Mouse (Mus musculus) heart, adult 2 months (tissue): Measurements from ENCODE around the gene Slco1a6. TPM values are rescaled to one million over a fixed set of nuclear protein-coding genes. Genes with fewer than 3 reads are reported as not detected.
"Not testable (repeated sequence)": the region's sequence is repeated elsewhere in the genome, so short reads cannot be mapped to it uniquely, and the experiment has no call there.

Experiments used
- DNase-seq, 2 experiments: peaks; one replicate each; pipeline ENCODE4 v3.0.0; 2021
- H3K27ac ChIP-seq: fragments of 200-600 bp; 2 replicates; pipeline ENCODE4 v1.8.1; 2022
- H3K27me3 ChIP-seq: fragments of 200-500 bp; 2 replicates; pipeline ENCODE4 v1.6.1; 2012; ENCODE audit warnings: mild to moderate bottlenecking, low read length, inconsistent platforms, mixed read lengths; ENCODE audit not compliant: control insufficient read depth, insufficient read depth
- H3K36me3 ChIP-seq: fragments of 200-500 bp; 2 replicates; pipeline ENCODE4 v1.6.1; 2012; ENCODE audit warnings: low read length, inconsistent platforms; ENCODE audit not compliant: control insufficient read depth, insufficient read depth
- H3K4me1 ChIP-seq: fragments of 200-500 bp; 2 replicates; pipeline ENCODE4 v1.6.1; 2011; ENCODE audit warnings: low read length; ENCODE audit not compliant: control insufficient read depth, insufficient read depth
- H3K4me3 ChIP-seq: fragments of 200-600 bp; 2 replicates; pipeline ENCODE4 v1.8.1; 2022
- H3K79me2 ChIP-seq: fragments of 200-500 bp; replicated peaks from 2 replicates; pipeline ENCODE4 v1.6.1; 2012; ENCODE audit warnings: mild to moderate bottlenecking, inconsistent platforms, low read length, moderate library complexity, mixed read lengths; ENCODE audit not compliant: control insufficient read depth, insufficient read depth
- H3K9ac ChIP-seq: fragments of 200-500 bp; 2 replicates; pipeline ENCODE4 v1.6.1; 2012; ENCODE audit warnings: low read depth, mild to moderate bottlenecking, control low read depth, inconsistent platforms, low read length, mixed read lengths
- CTCF ChIP-seq: fragments of 200-600 bp; IDR thresholded peaks from 2 replicates; pipeline ENCODE4 v1.8.1; 2022; ENCODE audit warnings: antibody characterized with exemption, mild to moderate bottlenecking, moderate library complexity
- EP300 ChIP-seq: fragments of 200-500 bp; IDR thresholded peaks from 2 replicates; pipeline ENCODE4 v1.6.1; 2011; ENCODE audit warnings: low read depth, low read length, control low read depth; ENCODE audit not compliant: insufficient read depth
- POLR2A ChIP-seq: fragments of 200-500 bp; IDR thresholded peaks from 2 replicates; pipeline ENCODE4 v1.6.1; 2011; ENCODE audit warnings: mild to moderate bottlenecking, low read depth, low read length, control low read depth; ENCODE audit not compliant: insufficient read depth
- WGBS: fragments of 180-500 bp; shearing (Covaris S2); methylation state at CpG from one replicate; pipeline ENCODE4 v1.1.7; 2018; 5-methylcytosine and 5-hydroxymethylcytosine counted together
- intact Hi-C: fragments of 180-260 bp; cut with DNase I; formaldehyde crosslinking; loops from one replicate; pipeline ENCODE4 v1.15.1; 2025
- polyA plus RNA-seq: library from polyadenylated mRNA; depleted of rRNA; stranded (reverse); fragments of >200 nt; gene quantifications from 2 replicates; pipeline ENCODE4 v1.2.3, GENCODE M21; 2012
- total RNA-seq, 2 experiments: library from RNA; stranded (reverse); gene quantifications; 2 replicates each; pipeline ENCODE4 v1.2.3; 2021

Gene Slco1a6
- total and polyA plus RNA-seq, 3 experiments: not detected

GRCm38 (mm10) chr6:142163406-142163805 is 44.9 kb downstream of the Slco1a6 start:
- intact Hi-C loops: no loop called here
- no peak for DNase-seq
- no peaks in the 10 kb centered on the region for H3K79me2 ChIP-seq
- no peak overlapping the region for H3K9ac ChIP-seq
- H3K27me3 ChIP-seq: no peaks in the 10 kb centered on the region
- no peaks in the 10 kb centered on the region for H3K36me3 ChIP-seq
- H3K4me3 ChIP-seq: no peak overlapping the region
- H3K27ac ChIP-seq: no peak overlapping the region
- 69% methylated on average over 5 of the region's 5 CpGs for WGBS
- H3K4me1 ChIP-seq: no peaks in the 10 kb centered on the region
- TF ChIP-seq POLR2A (no peak), CTCF (no peak), EP300 (no peak)

- Histone ChIP-seq H3K4me1 (no peaks in the 10 kb centered on the region), H3K27me3 (no peaks in the 10 kb centered on the region), H3K4me3 (no peak overlapping the region), H3K36me3 (no peaks in the 10 kb centered on the region), H3K27ac (no peak overlapping the region), H3K9ac (no peak overlapping the region), H3K79me2 (no peaks in the 10 kb centered on the region)
- no peak for TF ChIP-seq CTCF
- TF ChIP-seq EP300: no peak
- no peak for TF ChIP-seq POLR2A
- intact Hi-C loops: no loop called here
- DNase-seq: no peak
- 93% methylated on average over 2 of the region's 2 CpGs for WGBS
These were observed 47.1 kb downstream of the Slco1a6 start for GRCm38 (mm10) chr6:142161171-142161570.

GRCm38 (mm10) chr6:142154081-142154480 is 54.2 kb downstream of the Slco1a6 start:
- intact Hi-C loops, H3K27ac ChIP-seq, H3K27me3 ChIP-seq, H3K79me2 ChIP-seq, H3K9ac ChIP-seq, H3K4me1 ChIP-seq, H3K4me3 ChIP-seq, H3K36me3 ChIP-seq: not testable (repeated sequence)
- WGBS: 82% methylated on average over 5 of the region's 10 CpGs
- DNase-seq: peak; percentile 15 to 21

- TF ChIP-seq POLR2A (no peak), CTCF (no peak), EP300 (no peak)
- H3K36me3 ChIP-seq: no peaks in the 10 kb centered on the region
- no peak overlapping the region for H3K4me3 ChIP-seq
- DNase-seq: no peak
- no peak overlapping the region for H3K9ac ChIP-seq
- H3K27ac ChIP-seq: no peak overlapping the region
- H3K27me3 ChIP-seq: no peaks in the 10 kb centered on the region
- H3K79me2 ChIP-seq: no peaks in the 10 kb centered on the region
- H3K4me1 ChIP-seq: no peaks in the 10 kb centered on the region
- WGBS: 87% methylated on average over 1 of the region's 1 CpGs
- intact Hi-C loops: no loop called here
These were observed 60.0 kb downstream of the Slco1a6 start for GRCm38 (mm10) chr6:142148371-142148770.

GRCm38 (mm10) chr6:142111667-142112305 is 96.5 kb downstream of the Slco1a6 start:
- Histone ChIP-seq H3K79me2 (no peaks in the 10 kb centered on the region), H3K4me3 (no peak overlapping the region), H3K27ac (no peak overlapping the region), H3K36me3 (no peaks in the 10 kb centered on the region), H3K27me3 (no peaks in the 10 kb centered on the region), H3K4me1 (no peaks in the 10 kb centered on the region), H3K9ac (no peak overlapping the region)
- intact Hi-C loops: no loop called here
- TF ChIP-seq POLR2A (no peak), CTCF (no peak), EP300 (no peak)
- 92% methylated on average over 3 of the region's 3 CpGs for WGBS
- DNase-seq: no peak

GRCm38 (mm10) chr6:142091126-142091525 is 117.2 kb downstream of the Slco1a6 start:
- intact Hi-C loops: no loop called here
- H3K36me3 ChIP-seq: no peaks in the 10 kb centered on the region
- 69% methylated on average over 3 of the region's 3 CpGs for WGBS
- no peaks in the 10 kb centered on the region for H3K27me3 ChIP-seq
- no peak overlapping the region for H3K4me3 ChIP-seq
- H3K79me2 ChIP-seq: no peaks in the 10 kb centered on the region
- H3K4me1 ChIP-seq: no peaks in the 10 kb centered on the region
- no peak for TF ChIP-seq CTCF
- TF ChIP-seq EP300: no peak
- no peak for TF ChIP-seq POLR2A
- H3K27ac ChIP-seq: no peak overlapping the region
- no peak overlapping the region for H3K9ac ChIP-seq
- no peak for DNase-seq

GRCm38 (mm10) chr6:142058281-142058680 is 150.0 kb downstream of the Slco1a6 start:
- H3K9ac ChIP-seq, H3K27me3 ChIP-seq, intact Hi-C loops, DNase-seq, H3K4me3 ChIP-seq, H3K36me3 ChIP-seq, H3K4me1 ChIP-seq, H3K27ac ChIP-seq, H3K79me2 ChIP-seq: not testable (repeated sequence)
- whole genome bisulfite sequencing: 71% methylated on average over 3 of the region's 3 CpGs
